19 mouse cellular contexts compared by ENCODE assay signal in genomic region chr17:50092848-50093247, GRCm38 (mm10).
"Had no signal": no experiment of that assay in that cellular context is flagged by ENCODE, and none has a peak within 500 bp of the region (broad histone marks: within the 10 kb centered on the region; RNA-seq: fewer than 3 reads in every experiment).

No protein-coding gene starts in this region.

- H3K4me1 ChIP-seq: intestine, embryonic 15.5 days; kidney, embryonic 15.5 days; megakaryocyte, embryonic 14.5 days; midbrain, embryonic 10.5 days; midbrain, embryonic 13.5 days had no signal

- H3K4me2 ChIP-seq: intestine, embryonic 15.5 days; kidney, embryonic 15.5 days; liver, embryonic 11.5 days; lung, embryonic 14.5 days; midbrain, embryonic 13.5 days; neural tube, embryonic 13.5 days had no signal

- H3K4me3 ChIP-seq: intestine, embryonic 15.5 days; kidney, embryonic 15.5 days; left cerebral cortex, adult 2 months; megakaryocyte, embryonic 14.5 days; midbrain, embryonic 10.5 days; midbrain, embryonic 13.5 days; myocyte; neural tube, embryonic 13.5 days had no signal

- ATAC-seq: intestine, embryonic 15.5 days; lung, postnatal 0 days; midbrain, embryonic 13.5 days; midbrain, embryonic 16.5 days had no signal

- H3K9ac ChIP-seq: intestine, embryonic 15.5 days; kidney, embryonic 15.5 days; lung, embryonic 14.5 days; midbrain, embryonic 13.5 days; neural tube, embryonic 13.5 days had no signal

- DNase-seq: kidney, adult 18-20 months; kidney, postnatal 25 days; layer of hippocampus, postnatal 36 days; retina, postnatal 1 day; right cerebral cortex, postnatal 25 days; spleen, adult 18-20 months; thymus, postnatal 36 days had no signal

- H3K27me3 ChIP-seq: intestine, embryonic 15.5 days; kidney, embryonic 15.5 days; midbrain, embryonic 13.5 days; neural tube, embryonic 13.5 days had no signal

- H3K27ac ChIP-seq: intestine, embryonic 15.5 days; left cerebral cortex, adult 2 months; midbrain, embryonic 10.5 days; midbrain, embryonic 13.5 days; neural tube, embryonic 13.5 days had no signal

- H3K36me3 ChIP-seq: intestine, embryonic 15.5 days; kidney, embryonic 15.5 days; midbrain, embryonic 10.5 days; midbrain, embryonic 13.5 days; neural tube, embryonic 13.5 days had no signal

- H3K9me3 ChIP-seq: intestine, embryonic 15.5 days; kidney, embryonic 15.5 days; megakaryocyte, embryonic 14.5 days; midbrain, embryonic 10.5 days; midbrain, embryonic 13.5 days; neural tube, embryonic 13.5 days had no signal
